ENCODE assay signal across 8 mouse cellular contexts in genomic region chr10:40416944-40417343, GRCm38 (mm10).
A peak's percentile ranks its signal among the peaks of the same experiment; 100 is the strongest.
DNase-seq lines count a peak whose midpoint lies in the region; ATAC-seq and TF ChIP-seq lines count a peak whose summit lies in the region.

No protein-coding gene starts in this region.

- 0 out of 2 replicates have a peak, but pooled peaks have one; percentile 34 for ATAC-seq in intestine, embryonic 15.5 days
- ATAC-seq in lung, postnatal 0 days, result peak; percentile 61
- no peak for ATAC-seq in megakaryocyte-erythroid progenitor cell, adult 5-6 weeks (replicated peaks; ENCODE audit: low FRiP score, low TSS enrichment, poor library complexity, severe bottlenecking)

- peak; percentile 33 for DNase-seq in testis, postnatal 14 days (ENCODE audit: low spot score)
- no peak for DNase-seq in testis, postnatal 10 days (ENCODE audit: low spot score)
- peak; percentile 52 for DNase-seq in cerebellum, adult 8-10 months
- DNase-seq in lung, postnatal 0 days (ENCODE audit: low spot score), result peak; percentile 61
- no peak for DNase-seq in spleen, adult 12 weeks (ENCODE audit: low spot score)
- no peak for DNase-seq in thymus, postnatal 10 days (ENCODE audit: low spot score in 2 of 2)

- no peak for TF ChIP-seq EP300 in lung, postnatal 0 days (IDR thresholded peaks at IDR 0.05)

- no peaks in the 10 kb centered on the region for H3K9me3 ChIP-seq in intestine, embryonic 15.5 days
- H3K9me3 ChIP-seq in lung, postnatal 0 days (ENCODE audit: low read length), result no peaks in the 10 kb centered on the region

- H3K27ac ChIP-seq in intestine, embryonic 15.5 days, result peak overlapping the region; percentile 40; the same call in 1 of the 2 replicates
- no peak overlapping the region for H3K27ac ChIP-seq in lung, postnatal 0 days (ENCODE audit: low read length)

- H3K4me3 ChIP-seq in intestine, embryonic 15.5 days (replicated peaks), result no peak overlapping the region
- no peak overlapping the region for H3K4me3 ChIP-seq in lung, postnatal 0 days (ENCODE audit: low read depth, low read length)

- no peak overlapping the region for H3K9ac ChIP-seq in intestine, embryonic 15.5 days
- H3K9ac ChIP-seq in lung, postnatal 0 days (replicated peaks; ENCODE audit: low read depth), result no peak overlapping the region

- no peaks in the 10 kb centered on the region for H3K27me3 ChIP-seq in intestine, embryonic 15.5 days (replicated peaks)
- H3K27me3 ChIP-seq in lung, postnatal 0 days (replicated peaks; ENCODE audit: insufficient read depth, low read length), result no peaks in the 10 kb centered on the region

- H3K4me1 ChIP-seq in intestine, embryonic 15.5 days (replicated peaks), result peaks cover 8% of the 10 kb centered on the region; the same call in 1 of the 2 replicates
- H3K4me1 ChIP-seq in lung, postnatal 0 days (ENCODE audit: insufficient read depth, low read depth, low read length), result no peaks in the 10 kb centered on the region; the same call in 1 of the 2 replicates

- H3K36me3 ChIP-seq in intestine, embryonic 15.5 days, result no peaks in the 10 kb centered on the region
- no peaks in the 10 kb centered on the region for H3K36me3 ChIP-seq in lung, postnatal 0 days (ENCODE audit: insufficient read depth, low read length)

- TF ChIP-seq CTCF in lung, postnatal 0 days (IDR thresholded peaks at IDR 0.05), result no peak

- 54% methylated on average over 7 of the region's 7 CpGs for WGBS in intestine, embryonic 15.5 days
- 45% methylated on average over 7 of the region's 7 CpGs for WGBS in lung, postnatal 0 days

- no peak overlapping the region for H3K4me2 ChIP-seq in intestine, embryonic 15.5 days (replicated peaks)
- H3K4me2 ChIP-seq in lung, postnatal 0 days (replicated peaks; ENCODE audit: low read depth, low read length), result no peak overlapping the region

Comparison
In these comparisons a context has a peak if more than half of its experiments do, and no peak if none do; other contexts are left out.
1. DNase-seq: peak in testis, postnatal 14 days (single experiment), cerebellum, adult 8-10 months (single experiment) and lung, postnatal 0 days (single experiment); none in testis, postnatal 10 days (single experiment), spleen, adult 12 weeks (single experiment) and thymus, postnatal 10 days (0 of 2).